Mouse (Mus musculus) cerebellum, adult 2 months (tissue): ENCODE measurements around the gene Fyb2.

ENCODE experiments used
- CTCF ChIP-seq: fragments of 200-500 bp; IDR thresholded peaks from 2 replicates; pipeline ENCODE4 v1.5.1; 2011; ENCODE audit warnings: low read depth, mild to moderate bottlenecking, control low read depth, low read length, moderate library complexity, borderline replicate concordance; ENCODE audit not compliant: insufficient read depth
- POLR2A ChIP-seq: fragments of 200-500 bp; IDR thresholded peaks from 2 replicates; pipeline ENCODE4 v1.6.1; 2011; ENCODE audit warnings: low read length, control low read depth, borderline replicate concordance; ENCODE audit not compliant: insufficient read depth

GRCm38 (mm10) chr4:105015496-105015895, 102.2 kb downstream of the Fyb2 start:
- TF ChIP-seq POLR2A (no peak), CTCF (no peak)
